Mouse (Mus musculus) midbrain, postnatal 0 days (tissue): ENCODE measurements around the gene Amer3. TPM values are rescaled to one million over a fixed set of nuclear protein-coding genes. Genes with fewer than 3 reads are reported as not detected.

Experiments
- ATAC-seq: fragments of 200-750 bp; cut with Nextera tagmentation; 2 replicates; pipeline ENCODE4 v1.8.0; 2017; ENCODE audit warnings: moderate number of reproducible peaks, mild to moderate bottlenecking, moderate TSS enrichment, moderate library complexity; ENCODE audit not compliant: low FRiP score
- DNase-seq: peaks from one replicate; pipeline ENCODE4 v3.0.0-alpha.2; 2015; ENCODE audit warnings: low spot score
- H3K27ac ChIP-seq: fragments of 300-500 bp; sonication (generic); 2 replicates; pipeline ENCODE4 v1.5.1; 2014; ENCODE audit warnings: low read depth, mild to moderate bottlenecking, low read length, mixed read lengths
- H3K27me3 ChIP-seq: fragments of 300-500 bp; sonication (generic); 2 replicates; pipeline ENCODE4 v1.6.1; 2014; ENCODE audit warnings: low read length, control low read depth, mixed read lengths; ENCODE audit not compliant: insufficient read depth
- H3K36me3 ChIP-seq: fragments of 300-500 bp; sonication (generic); 2 replicates; pipeline ENCODE4 v1.6.1; 2014; ENCODE audit warnings: low read length, control low read depth, mixed read lengths; ENCODE audit not compliant: insufficient read depth
- H3K4me1 ChIP-seq: fragments of 300-500 bp; sonication (generic); 2 replicates; pipeline ENCODE4 v1.6.1; 2014; ENCODE audit warnings: mild to moderate bottlenecking, control low read depth, antibody characterized with exemption, low read length, mixed read lengths; ENCODE audit not compliant: insufficient read depth
- H3K4me2 ChIP-seq: fragments of 300-500 bp; sonication (generic); 2 replicates; pipeline ENCODE4 v1.6.1; 2014; ENCODE audit warnings: low read depth, mild to moderate bottlenecking, low read length, mixed read lengths; ENCODE audit not compliant: poor library complexity, severe bottlenecking
- H3K4me3 ChIP-seq: fragments of 300-500 bp; sonication (generic); 2 replicates; pipeline ENCODE4 v1.5.1; 2014; ENCODE audit warnings: low read depth, mild to moderate bottlenecking, low read length, moderate library complexity
- H3K9ac ChIP-seq: fragments of 300-500 bp; sonication (generic); replicated peaks from 2 replicates; pipeline ENCODE4 v1.6.1; 2014; ENCODE audit warnings: mild to moderate bottlenecking, low read length, moderate library complexity, mixed read lengths; ENCODE audit not compliant: poor library complexity, severe bottlenecking
- H3K9me3 ChIP-seq: fragments of 300-500 bp; sonication (generic); 2 replicates; pipeline ENCODE4 v1.6.1; 2016; ENCODE audit warnings: low read length, control low read depth
- CTCF ChIP-seq: IDR thresholded peaks from 2 replicates; pipeline ENCODE4 v1.5.1; 2016; ENCODE audit warnings: antibody characterized with exemption, mild to moderate bottlenecking
- WGBS: fragments of 180-500 bp; shearing (Covaris S2); extraction: QIAGEN DNeasy Blood & Tissue Kit; methylation state at CpG from one replicate; pipeline ENCODE4 v1.1.7; 2014; 5-methylcytosine and 5-hydroxymethylcytosine counted together
- polyA plus RNA-seq: library from polyadenylated mRNA; unstranded; fragments of >200 nt; fragmentation: Nextera tagmentation; extraction: Ambion mirVana; gene quantifications from 2 replicates; pipeline ENCODE4 v1.2.1, GENCODE M21; 2015
- total RNA-seq: library from RNA; depleted of rRNA; stranded (reverse); fragments of >200 nt; gene quantifications from 2 replicates; pipeline ENCODE4 v1.2.3, GENCODE M21; 2014; rRNA removed

Gene Amer3
- total and polyA plus RNA-seq, 2 experiments from 2014 or later = 23.6 to 62.3 TPM

DNA sequence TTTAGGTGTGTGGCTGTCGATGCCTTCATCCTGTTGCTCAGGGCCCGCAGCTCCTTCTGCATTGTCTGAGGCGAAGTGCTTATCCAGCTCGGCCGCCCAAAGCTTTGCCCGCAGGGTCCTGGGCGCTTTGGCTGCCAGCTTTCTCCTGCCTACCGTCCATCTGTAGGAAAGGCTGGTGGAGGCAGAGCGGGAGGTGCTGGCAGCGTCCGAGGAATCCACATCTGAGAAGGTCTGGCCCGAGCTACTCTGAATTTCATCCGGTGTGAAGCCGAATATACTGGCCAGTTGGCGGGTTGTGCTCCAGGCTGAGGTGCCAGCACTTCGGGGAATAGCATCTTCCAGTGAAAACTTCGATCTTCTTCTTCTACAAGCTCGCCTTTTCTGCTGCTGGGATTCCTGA, 56.3 kb downstream of the Amer3 start:
- Histone ChIP-seq H3K27me3 (no peaks in the 10 kb centered on the region), H3K4me2 (no peak overlapping the region), H3K4me1 (no peaks in the 10 kb centered on the region), H3K36me3 (no peaks in the 10 kb centered on the region), H3K27ac (no peak overlapping the region), H3K4me3 (no peak overlapping the region), H3K9me3 (no peaks in the 10 kb centered on the region), H3K9ac (no peak overlapping the region)
- DNase-seq (no peak), ATAC-seq (no peak)
- WGBS = 80% methylated on average over 18 of the region's 18 CpGs
- TF ChIP-seq CTCF = no peak

Other genes with a start within 250 kb of the Amer3 start
- gene Ccdc115, start 140.0 kb upstream of the Amer3 start, total RNA-seq = 36.7 and 41.1 TPM in 2 replicates
- gene Ccdc115, start 140.0 kb upstream of the Amer3 start, polyA plus RNA-seq = 57.5 and 58.9 TPM in 2 replicates
- gene Imp4, start 139.8 kb upstream of the Amer3 start, total RNA-seq = 17.8 and 22.1 TPM in 2 replicates
- 41.9 and 42.3 TPM in 2 replicates for gene Imp4, start 139.8 kb upstream of the Amer3 start, polyA plus RNA-seq
- 5.6 TPM in 1 of 2 replicates, not detected in the other for gene Ptpn18, start 119.9 kb upstream of the Amer3 start, total RNA-seq
- gene Ptpn18, start 119.9 kb upstream of the Amer3 start, polyA plus RNA-seq = 4.7 and 5.1 TPM in 2 replicates
- gene Prss39, start 81.2 kb upstream of the Amer3 start, total RNA-seq = not detected in 2 replicates
- gene Prss39, start 81.2 kb upstream of the Amer3 start, polyA plus RNA-seq = not detected in 2 replicates
- gene Cfc1, start 44.0 kb upstream of the Amer3 start, total RNA-seq = not detected in 2 replicates
- gene Cfc1, start 44.0 kb upstream of the Amer3 start, polyA plus RNA-seq = 0.44 and 1.2 TPM in 2 replicates
- not detected in 2 replicates for gene Prss40, start 18.7 kb upstream of the Amer3 start, total RNA-seq
- gene Prss40, start 18.7 kb upstream of the Amer3 start, polyA plus RNA-seq = 0.18 and 0.19 TPM in 2 replicates